Mouse (Mus musculus) MEL (cell line): ENCODE measurements around the gene Prr3. TPM values are rescaled to one million over a fixed set of nuclear protein-coding genes. Genes with fewer than 3 reads are reported as not detected.
"Not testable (repeated sequence)": the region's sequence is repeated elsewhere in the genome, so short reads cannot be mapped to it uniquely, and the experiment has no call there.

Source experiments
- DNase-seq: peaks from one replicate; pipeline ENCODE4 v3.0.0; 2011; ENCODE audit warnings: low read depth, low spot score
- H3K27ac ChIP-seq: 2 replicates; pipeline ENCODE4 v1.5.1; 2012; ENCODE audit warnings: low read depth, mild to moderate bottlenecking, control low read depth, low read length, moderate library complexity; ENCODE audit not compliant: control insufficient read depth
- H3K27me3 ChIP-seq, 2 experiments: fragments of 150-350 bp in 1 of 2; sonication (generic) in 1 of 2; 2 replicates each; pipeline ENCODE4 v1.6.1; 2012; ENCODE audit warnings: low read length in 2 of 2, mild to moderate bottlenecking in 2 of 2, improper control_type of control experiment in 1 of 2, moderate library complexity in 1 of 2; ENCODE audit not compliant: insufficient read depth in 2 of 2, control insufficient read depth in 1 of 2
- H3K36me3 ChIP-seq, 2 experiments: 2 replicates each; pipeline ENCODE4 v1.6.1; 2012 to 2014; ENCODE audit warnings: low read length in 2 of 2, improper control_type of control experiment in 1 of 2, inconsistent platforms in 1 of 2, mild to moderate bottlenecking in 1 of 2; ENCODE audit not compliant: insufficient read depth in 2 of 2, control insufficient read depth in 1 of 2
- H3K4me1 ChIP-seq, 2 experiments: fragments of 150-350 bp in 1 of 2; sonication (generic) in 1 of 2; 2 replicates each; pipeline ENCODE4 v1.6.1; 2012; ENCODE audit warnings: low read length in 2 of 2, improper control_type of control experiment in 1 of 2, mild to moderate bottlenecking in 1 of 2; ENCODE audit not compliant: insufficient read depth in 2 of 2, control insufficient read depth in 1 of 2
- H3K4me3 ChIP-seq, 2 experiments: fragments of 150-350 bp in 1 of 2; sonication (generic) in 1 of 2; 2 replicates each; pipeline ENCODE4 v1.5.1; 2012; ENCODE audit warnings: low read depth in 2 of 2, low read length in 2 of 2, mild to moderate bottlenecking in 2 of 2, moderate library complexity in 2 of 2, control low read depth in 1 of 2, improper control_type of control experiment in 1 of 2; ENCODE audit not compliant: control insufficient read depth in 1 of 2, insufficient read depth in 1 of 2
- H3K79me2 ChIP-seq: 2 replicates; pipeline ENCODE4 v1.6.1; 2012; ENCODE audit warnings: mild to moderate bottlenecking, low read length, moderate library complexity; ENCODE audit not compliant: control insufficient read depth, poor library complexity, insufficient read depth
- H3K9ac ChIP-seq: 2 replicates; pipeline ENCODE4 v1.6.1; 2012; ENCODE audit warnings: low read depth, mild to moderate bottlenecking, control low read depth, low read length, moderate library complexity; ENCODE audit not compliant: control insufficient read depth, poor library complexity, severe bottlenecking
- H3K9me3 ChIP-seq: fragments of 150-350 bp; sonication (generic); replicated peaks from 2 replicates; pipeline ENCODE4 v1.6.1; 2012; ENCODE audit warnings: mild to moderate bottlenecking, low read length, improper control_type of control experiment, moderate library complexity; ENCODE audit not compliant: insufficient read depth
- BHLHE40 ChIP-seq: IDR thresholded peaks from 2 replicates; pipeline ENCODE4 v1.6.1; 2012; ENCODE audit warnings: low read depth, mild to moderate bottlenecking, inconsistent platforms, low read length, improper control_type of control experiment, borderline replicate concordance
- CHD1 ChIP-seq: IDR thresholded peaks from 2 replicates; pipeline ENCODE4 v1.6.1; 2012; ENCODE audit warnings: low read depth, mild to moderate bottlenecking, inconsistent platforms, low read length, improper control_type of control experiment
- CHD2 ChIP-seq: IDR thresholded peaks from 2 replicates; pipeline ENCODE4 v1.6.1; 2011; ENCODE audit warnings: low read length, improper control_type of control experiment
- ELF1 ChIP-seq: IDR thresholded peaks from 2 replicates; pipeline ENCODE4 v1.6.1; 2014; ENCODE audit warnings: low read depth, mild to moderate bottlenecking, inconsistent platforms, low read length, improper control_type of control experiment, moderate library complexity
- ETS1 ChIP-seq: IDR thresholded peaks from 2 replicates; pipeline ENCODE4 v1.6.1; 2012; ENCODE audit warnings: low read depth, mild to moderate bottlenecking, inconsistent platforms, low read length, improper control_type of control experiment, moderate library complexity
- GABPA ChIP-seq: IDR thresholded peaks from 2 replicates; pipeline ENCODE4 v1.6.1; 2012; ENCODE audit warnings: low read depth, mild to moderate bottlenecking, inconsistent platforms, low read length, improper control_type of control experiment, moderate library complexity
- GATA1 ChIP-seq: IDR thresholded peaks from 2 replicates; pipeline ENCODE4 v1.6.1; 2011; ENCODE audit warnings: low read depth, low read length, improper control_type of control experiment
- HCFC1 ChIP-seq: IDR thresholded peaks from 2 replicates; pipeline ENCODE4 v1.6.1; 2012; ENCODE audit warnings: low read depth, mild to moderate bottlenecking, inconsistent platforms, low read length, improper control_type of control experiment, moderate library complexity
- MAFK ChIP-seq: IDR thresholded peaks from 2 replicates; pipeline ENCODE4 v1.6.1; 2011; ENCODE audit warnings: low read depth, mild to moderate bottlenecking, low read length, improper control_type of control experiment, borderline replicate concordance
- MAZ ChIP-seq: IDR thresholded peaks from 2 replicates; pipeline ENCODE4 v1.6.1; 2012; ENCODE audit warnings: low read depth, mild to moderate bottlenecking, inconsistent platforms, low read length, improper control_type of control experiment
- MEF2A ChIP-seq: IDR thresholded peaks from 2 replicates; pipeline ENCODE4 v1.6.1; 2014; ENCODE audit warnings: low read depth, mild to moderate bottlenecking, inconsistent platforms, low read length, improper control_type of control experiment; ENCODE audit not compliant: poor library complexity, insufficient replicate concordance, severe bottlenecking; ENCODE audit errors: extremely low read depth
- MXI1 ChIP-seq: IDR thresholded peaks from 2 replicates; pipeline ENCODE4 v1.6.1; 2011; ENCODE audit warnings: mild to moderate bottlenecking, low read depth, low read length, improper control_type of control experiment
- MYC ChIP-seq: IDR thresholded peaks from 2 replicates; pipeline ENCODE4 v1.6.1; 2011; ENCODE audit warnings: low read depth, mild to moderate bottlenecking, low read length, improper control_type of control experiment, moderate library complexity
- NELFE ChIP-seq: IDR thresholded peaks from 2 replicates; pipeline ENCODE4 v1.6.1; 2011; ENCODE audit warnings: low read depth, low read length, improper control_type of control experiment
- NRF1 ChIP-seq: IDR thresholded peaks from 2 replicates; pipeline ENCODE4 v1.6.1; 2014; ENCODE audit warnings: low read depth, mild to moderate bottlenecking, inconsistent platforms, low read length, improper control_type of control experiment, moderate library complexity; ENCODE audit not compliant: poor library complexity, insufficient read depth, severe bottlenecking
- POLR2A ChIP-seq, 2 experiments: IDR thresholded peaks; 2 replicates each; pipeline ENCODE4 v1.6.1; 2011 to 2012; ENCODE audit warnings: low read length in 2 of 2, mild to moderate bottlenecking in 2 of 2, control low read depth in 1 of 2, improper control_type of control experiment in 1 of 2, low read depth in 1 of 2, moderate library complexity in 1 of 2; ENCODE audit not compliant: control insufficient read depth in 1 of 2, insufficient read depth in 1 of 2, poor library complexity in 1 of 2
- POLR2AphosphoS2 ChIP-seq: IDR thresholded peaks from 2 replicates; pipeline ENCODE4 v1.6.1; 2011; ENCODE audit warnings: low read length, improper control_type of control experiment
- RAD21 ChIP-seq: IDR thresholded peaks from 2 replicates; pipeline ENCODE4 v1.6.1; 2011; ENCODE audit warnings: mild to moderate bottlenecking, low read depth, low read length, improper control_type of control experiment
- SIN3A ChIP-seq: IDR thresholded peaks from 2 replicates; pipeline ENCODE4 v1.6.1; 2012; ENCODE audit warnings: low read length, improper control_type of control experiment, inconsistent platforms
- TAL1 ChIP-seq: IDR thresholded peaks from 2 replicates; pipeline ENCODE4 v1.6.1; 2012; ENCODE audit warnings: mild to moderate bottlenecking, inconsistent platforms, low read length, moderate library complexity, mixed read lengths
- TBP ChIP-seq: IDR thresholded peaks from 2 replicates; pipeline ENCODE4 v1.8.0; 2011; ENCODE audit warnings: low read depth, low read length, improper control_type of control experiment
- TCF12 ChIP-seq: IDR thresholded peaks from 2 replicates; pipeline ENCODE4 v1.6.1; 2014; ENCODE audit warnings: low read depth, mild to moderate bottlenecking, inconsistent platforms, low read length, improper control_type of control experiment, moderate library complexity
- UBTF ChIP-seq: IDR thresholded peaks from 2 replicates; pipeline ENCODE4 v1.6.1; 2012; ENCODE audit warnings: low read depth, mild to moderate bottlenecking, inconsistent platforms, low read length, improper control_type of control experiment, moderate library complexity, borderline replicate concordance; ENCODE audit not compliant: insufficient read depth
- USF1 ChIP-seq: IDR thresholded peaks from 2 replicates; pipeline ENCODE4 v1.6.1; 2014; ENCODE audit warnings: low read depth, mild to moderate bottlenecking, inconsistent platforms, low read length, improper control_type of control experiment, moderate library complexity
- ZC3H11A ChIP-seq: IDR thresholded peaks from 2 replicates; pipeline ENCODE4 v1.6.1; 2012; ENCODE audit warnings: low read depth, mild to moderate bottlenecking, inconsistent platforms, low read length, improper control_type of control experiment
- ZKSCAN1 ChIP-seq: IDR thresholded peaks from 2 replicates; pipeline ENCODE4 v1.6.1; 2012; ENCODE audit warnings: low read depth, mild to moderate bottlenecking, inconsistent platforms, low read length, improper control_type of control experiment, moderate library complexity
- polyA plus RNA-seq, 2 experiments: library from polyadenylated mRNA; stranded (reverse) in 1 of 2; unstranded in 1 of 2; fragments of >175 nt in 1 of 2; fragments of >200 nt in 1 of 2; gene quantifications; 2 replicates each; pipeline versions ENCODE4 v1.2.1 to v1.2.4; 2012; ENCODE audit warnings: low replicate concordance in 2 of 2, low read depth in 1 of 2; ENCODE audit not compliant: insufficient read length in 2 of 2, insufficient read depth in 1 of 2, missing spikeins in 1 of 2
- total RNA-seq: library from RNA; depleted of rRNA; stranded (reverse); fragments of 300-350 nt; gene quantifications from 2 replicates; pipeline ENCODE4 v1.2.3, GENCODE M21; 2012

Prr3 gene
- total and polyA plus RNA-seq, 3 experiments: 13.8 to 48.1 TPM; not detected in 1

GRCm38 (mm10) chr17:35937700-35938348 lies 42.2 kb downstream of the Prr3 start (continued):
- TF ChIP-seq RAD21 (peak; percentile 87), MAFK (no peak), CHD2 (no peak), ELF1 (no peak), TBP (no peak), TCF12 (no peak), USF1 (no peak), SIN3A (0 out of 2 replicates have a peak, but pooled peaks have one; percentile 46), NRF1 (no peak), ZC3H11A (peak; percentile 82), ETS1 (peak; percentile 29; the same call in 1 of the 2 replicates), MAZ (0 out of 2 replicates have a peak, but pooled peaks have one; percentile 23), GABPA (no peak), NELFE (no peak), CHD1 (no peak), HCFC1 (0 out of 2 replicates have a peak, but pooled peaks have one; percentile 35), UBTF (no peak)

GRCm38 (mm10) chr17:35935763-35936162 lies 44.3 kb downstream of the Prr3 start:
- H3K27me3 ChIP-seq, H3K79me2 ChIP-seq, H3K36me3 ChIP-seq, H3K9me3 ChIP-seq, H3K4me3 ChIP-seq, H3K9ac ChIP-seq, H3K4me1 ChIP-seq, H3K27ac ChIP-seq, DNase-seq: not testable (repeated sequence)

- no peaks in the 10 kb centered on the region for H3K27me3 ChIP-seq
- TF ChIP-seq GATA1 (no peak), UBTF (no peak), MYC (no peak), TCF12 (no peak), NELFE (no peak), POLR2A (IDR thresholded peaks at IDR 0.05; ENCODE audit: control insufficient read depth in 1 of 2, insufficient read depth in 1 of 2, low read depth in 1 of 2, low read length in 2 of 2, poor library complexity in 1 of 2) (no peak), MEF2A (no peak), TAL1 (no peak), ZKSCAN1 (no peak), SIN3A (no peak), USF1 (no peak), NRF1 (no peak), POLR2AphosphoS2 (no peak), RAD21 (no peak), BHLHE40 (no peak), MXI1 (no peak)
- H3K27ac ChIP-seq: no peak overlapping the region
- no peaks in the 10 kb centered on the region for H3K9me3 ChIP-seq
- peaks cover 1% of the 10 kb centered on the region; the same call in 1 of the 2 replicates for H3K79me2 ChIP-seq
- H3K9ac ChIP-seq: no peak overlapping the region
- H3K4me1 ChIP-seq: peaks cover 2 to 10% of the 10 kb centered on the region in 2 experiments; a peak in 3 of 4 replicates
- DNase-seq: no peak
- peaks cover 5 to 11% of the 10 kb centered on the region in 2 experiments; a peak in 3 of 4 replicates for H3K36me3 ChIP-seq
- no peak overlapping the region for H3K4me3 ChIP-seq
These were observed 47.4 kb downstream of the Prr3 start for GRCm38 (mm10) chr17:35932608-35933007.
